Mouse (Mus musculus) heart, postnatal 14 days (tissue): ENCODE measurements around the gene Ssrp1. TPM values are rescaled to one million over a fixed set of nuclear protein-coding genes. Genes with fewer than 3 reads are reported as not detected.

ENCODE experiments used
- DNase-seq, 2 experiments: peaks; one replicate each; pipeline ENCODE4 v3.0.0; 2021 to 2022
- intact Hi-C: fragments of 180-260 bp; cut with DNase I; formaldehyde crosslinking; loops from one replicate; pipeline ENCODE4 v1.15.1; 2025
- long read RNA-seq, 2 experiments: library from polyadenylated mRNA; stranded (forward); transcript quantifications; one replicate each; pipeline ENCODE4 v2.0.0; 2021
- total RNA-seq, 2 experiments: library from RNA; stranded (reverse); gene quantifications; 2 replicates each; pipeline ENCODE4 v1.2.3; 2021

The Ssrp1 gene
- total RNA-seq: 10 to 100 TPM; 43.7 to 46.1 TPM
- long read RNA-seq, experiment 1, transcript Ssrp1-201 (17 exons, 2,739 nt): major isoform, 56 of 72 reads
- long read RNA-seq, experiment 1, partial matches to known transcripts: 11 of 72 reads
- long read RNA-seq, experiment 1, other reads (novel, unspliced or antisense): 5 of 72 reads
- long read RNA-seq, experiment 2, transcript Ssrp1-201 (17 exons, 2,739 nt): major isoform, 64 of 78 reads
- long read RNA-seq, experiment 2, partial matches to known transcripts: 9 of 78 reads
- long read RNA-seq, experiment 2, other reads (novel, unspliced or antisense): 4 of 78 reads

- intact Hi-C loops: no loop called here
- peak; percentile 91 to 94 for DNase-seq
Measured at GRCm38 (mm10) chr2:85037047-85038026, at the start of gene Ssrp1, which contains the start of gene P2rx3. TSS of gene Ssrp1 (plus strand) at chr2:85037234. TSS of gene P2rx3 (minus strand) at chr2:85037462.

- intact Hi-C loops: no loop called here
- DNase-seq: no peak
Measured at GRCm38 (mm10) chr2:84987930-84988329, 49.1 kb upstream of the Ssrp1 start, which contains the start of gene Prg3. TSS of gene Prg3 (plus strand) at chr2:84988215.

GRCm38 (mm10) chr2:84996376-84996775 lies 40.7 kb upstream of the Ssrp1 start:
- DNase-seq: no peak
- intact Hi-C loops: no loop called here

- intact Hi-C loops: no loop called here
- peak in 1 of 2 experiments; percentile 24 for DNase-seq
Measured at GRCm38 (mm10) chr2:84999486-85000181, 37.4 kb upstream of the Ssrp1 start.

- DNase-seq: peak in 1 of 2 experiments; percentile 17
- intact Hi-C loops: no loop called here
Measured at GRCm38 (mm10) chr2:85001497-85001896, 35.5 kb upstream of the Ssrp1 start.

- intact Hi-C loops: no loop called here
- no peak for DNase-seq
Measured at GRCm38 (mm10) chr2:85002575-85002974, 34.5 kb upstream of the Ssrp1 start.

GRCm38 (mm10) chr2:85004341-85004740 lies 32.7 kb upstream of the Ssrp1 start:
- intact Hi-C loops: no loop called here
- DNase-seq: no peak

GRCm38 (mm10) chr2:85006600-85006999 lies 30.4 kb upstream of the Ssrp1 start:
- DNase-seq: no peak
- intact Hi-C loops: loop anchor here (5.0 kb wide), 1 partner anchor 114 kb away; no protein-coding TSS in a partner anchor

GRCm38 (mm10) chr2:85007729-85008128 lies 29.3 kb upstream of the Ssrp1 start:
- intact Hi-C loops: loop anchor here (1.0 to 5.0 kb wide), 3 partner anchors 51 to 139 kb away; no protein-coding TSS in a partner anchor
- DNase-seq: peak in 1 of 2 experiments; percentile 40

- intact Hi-C loops: loop anchor here (2.0 to 5.0 kb wide), 2 partner anchors 117 to 140 kb away; no protein-coding TSS in a partner anchor
- DNase-seq: no peak
Measured at GRCm38 (mm10) chr2:85009212-85009611, 27.8 kb upstream of the Ssrp1 start.

- DNase-seq: peak in 1 of 2 experiments; percentile 37
- intact Hi-C loops: no loop called here
Measured at GRCm38 (mm10) chr2:85011906-85012604, 25.0 kb upstream of the Ssrp1 start.

GRCm38 (mm10) chr2:85012679-85013078 lies 24.4 kb upstream of the Ssrp1 start:
- intact Hi-C loops: no loop called here

GRCm38 (mm10) chr2:85013826-85014587 lies 23.0 kb upstream of the Ssrp1 start:
- intact Hi-C loops: no loop called here

More at GRCm38 (mm10) chr2:85012679-85013078, 24.4 kb upstream of the Ssrp1 start:
- DNase-seq: peak in 1 of 2 experiments; percentile 22

GRCm38 (mm10) chr2:85014588-85014982 lies 22.4 kb upstream of the Ssrp1 start:
- intact Hi-C loops: no loop called here
- DNase-seq: no peak

More at GRCm38 (mm10) chr2:85013826-85014587, 23.0 kb upstream of the Ssrp1 start:
- DNase-seq: no peak

- DNase-seq: peak in 1 of 2 experiments; percentile 36
- intact Hi-C loops: loop anchor here (2.0 to 10.0 kb wide), 3 partner anchors 223 to 1443 kb away; no protein-coding TSS in a partner anchor
Measured at GRCm38 (mm10) chr2:85022043-85022442, 15.0 kb upstream of the Ssrp1 start.

- intact Hi-C loops: loop anchor here (10.0 kb wide), 2 partner anchors 219 to 1439 kb away; no protein-coding TSS in a partner anchor
- DNase-seq: no peak
Measured at GRCm38 (mm10) chr2:85026178-85026577, 10.9 kb upstream of the Ssrp1 start.

- no peak for DNase-seq
- intact Hi-C loops: loop anchor here (10.0 kb wide), 2 partner anchors 218 to 1438 kb away; no protein-coding TSS in a partner anchor
Measured at GRCm38 (mm10) chr2:85027281-85027680, 9.8 kb upstream of the Ssrp1 start.

- intact Hi-C loops: loop anchor here (10.0 kb wide), 2 partner anchors 215 to 1435 kb away; no protein-coding TSS in a partner anchor
- DNase-seq: no peak
Measured at GRCm38 (mm10) chr2:85029897-85030296, 7.1 kb upstream of the Ssrp1 start.
